Mouse (Mus musculus) lung, postnatal 0 days (tissue): ENCODE results near the gene Dpp9.

Source experiments
- CTCF ChIP-seq: IDR thresholded peaks from 2 replicates; pipeline ENCODE4 v1.5.1; 2016; ENCODE audit warnings: antibody characterized with exemption, mild to moderate bottlenecking
- EP300 ChIP-seq: IDR thresholded peaks from 2 replicates; pipeline ENCODE4 v1.6.1; 2016; ENCODE audit warnings: antibody characterized with exemption, mild to moderate bottlenecking, control low read depth

- TF ChIP-seq CTCF = peak; percentile 92
- no peak for TF ChIP-seq EP300
These were observed 45.3 kb upstream of the Dpp9 start for GRCm38 (mm10) chr17:56264020-56264419.
